Mouse (Mus musculus): ENCODE data around the gene Btg2. TPM values are rescaled to one million over a fixed set of nuclear protein-coding genes. Genes with fewer than 3 reads are reported as not detected.

The Btg2 gene
- polyA plus RNA-seq, 1 experiment from 2014 or later, result 26.1 TPM

- no peak for DNase-seq (ENCODE audit: low spot score)
- Histone ChIP-seq H3K36me3 (no peaks in the 10 kb centered on the region), H3K4me1 (peaks cover 91% of the 10 kb centered on the region), H3K9me3 (no peaks in the 10 kb centered on the region), H3K27ac (peak overlapping the region; percentile 93; the same call in 1 of the 2 replicates), H3K4me3 (no peak overlapping the region), H3K27me3 (ENCODE audit: insufficient read depth, poor library complexity, severe bottlenecking) (peaks cover 12% of the 10 kb centered on the region; the same call in 1 of the 2 replicates)
- 84% methylated on average over 4 of the region's 4 CpGs for WGBS
Measured at GRCm38 (mm10) chr1:134095721-134096120, 16.8 kb upstream of the Btg2 start.

GRCm38 (mm10) chr1:134095033-134095612 is 16.2 kb upstream of the Btg2 start:
- Histone ChIP-seq H3K4me3 (no peak overlapping the region), H3K27ac (peak overlapping the region; percentile 62), H3K4me1 (peaks cover 85% of the 10 kb centered on the region), H3K9me3 (no peaks in the 10 kb centered on the region), H3K27me3 (ENCODE audit: insufficient read depth, poor library complexity, severe bottlenecking) (peaks cover 12% of the 10 kb centered on the region; the same call in 1 of the 2 replicates), H3K36me3 (no peaks in the 10 kb centered on the region)
- no peak for DNase-seq (ENCODE audit: low spot score)
- WGBS, result 59% methylated on average over 7 of the region's 7 CpGs

DNA sequence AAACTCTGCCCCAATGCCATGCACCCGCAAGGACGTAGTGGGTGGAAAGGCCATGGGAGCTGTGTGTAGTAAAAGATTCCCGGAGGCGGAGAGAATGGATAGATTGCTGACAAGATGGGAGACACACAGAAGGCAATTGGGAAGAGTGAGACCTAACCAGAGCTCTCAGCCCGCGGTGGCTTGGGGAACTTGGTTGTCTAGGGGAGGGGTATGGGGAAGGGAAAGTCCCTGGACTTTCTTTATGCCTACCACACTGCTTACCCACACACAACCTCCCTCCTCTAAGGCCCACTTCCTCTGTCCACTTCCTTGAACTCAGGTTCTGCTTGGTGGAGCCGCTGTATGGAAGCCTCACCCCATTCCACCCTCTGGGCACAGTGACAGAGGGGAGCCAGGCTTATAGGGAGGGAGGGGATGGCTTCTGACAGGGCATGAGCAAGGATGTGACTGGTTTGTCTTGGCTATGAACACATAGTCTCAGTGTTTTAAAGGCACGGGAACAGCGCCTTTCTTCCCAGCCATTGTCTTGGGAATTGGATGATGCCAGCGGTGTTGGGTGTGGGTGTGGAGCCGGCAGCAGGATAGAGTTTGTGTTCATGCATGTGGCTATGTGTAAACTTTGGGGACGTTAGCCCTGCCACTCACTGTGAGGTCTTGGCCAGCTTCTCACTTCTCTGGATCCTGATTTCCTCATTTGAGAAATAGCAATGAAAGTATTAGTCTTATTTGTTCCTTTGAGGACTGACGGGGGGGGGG is 15.0 kb upstream of the Btg2 start:
- Histone ChIP-seq H3K9me3 (no peaks in the 10 kb centered on the region), H3K27ac (peak overlapping the region; percentile 95), H3K36me3 (no peaks in the 10 kb centered on the region), H3K4me3 (peak overlapping the region; percentile 59; the same call in 1 of the 2 replicates), H3K27me3 (ENCODE audit: insufficient read depth, poor library complexity, severe bottlenecking) (peaks cover 12% of the 10 kb centered on the region; the same call in 1 of the 2 replicates), H3K4me1 (peaks cover 75% of the 10 kb centered on the region)
- no peak for DNase-seq (ENCODE audit: low spot score)
- 68% methylated on average over 13 of the region's 13 CpGs for WGBS

DNA sequence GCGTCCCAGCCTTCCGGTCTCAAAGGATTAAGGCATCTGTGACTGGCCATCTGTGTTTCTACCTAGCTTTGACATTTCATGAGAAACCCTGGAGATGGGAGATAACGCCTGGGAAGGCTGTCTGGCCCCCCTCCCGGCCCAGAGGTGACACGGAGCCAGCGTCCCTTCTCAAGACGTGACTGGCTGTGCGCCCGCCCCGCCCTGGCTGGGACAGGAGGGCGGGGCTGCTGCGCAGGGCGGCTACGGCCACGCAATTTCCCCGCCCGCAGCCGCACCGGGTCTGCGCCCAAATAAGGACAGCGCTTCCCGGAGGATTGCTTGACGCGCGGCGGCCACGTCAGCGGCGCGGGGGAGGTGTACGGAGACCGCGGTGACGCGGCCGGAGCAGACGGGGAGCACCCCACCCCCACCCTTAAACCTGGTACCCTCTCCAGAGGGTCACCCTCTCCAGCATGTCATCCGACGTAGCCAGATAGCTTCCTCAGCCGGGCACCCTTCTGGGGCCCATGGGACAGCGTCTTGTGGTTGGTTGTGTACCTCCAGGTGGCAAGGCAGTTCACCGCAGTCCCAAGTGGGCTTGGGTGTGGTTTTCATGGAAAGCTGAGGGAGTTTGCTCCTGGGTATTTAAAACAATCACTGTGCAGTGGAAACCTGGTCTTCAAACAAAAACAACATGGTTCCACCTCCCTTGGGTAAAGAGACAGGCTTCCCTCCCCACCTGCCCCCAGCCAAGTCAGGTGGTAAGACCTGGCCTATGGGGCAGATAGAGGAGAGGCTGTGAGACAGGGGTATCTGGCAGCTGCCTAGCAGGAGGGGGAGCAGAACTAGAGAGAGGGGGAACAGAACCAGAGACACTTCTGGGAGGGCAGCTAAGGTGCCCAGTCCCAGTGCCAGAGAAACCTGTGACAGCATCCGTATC is 14.2 kb upstream of the Btg2 start:
- peak; percentile 97 for DNase-seq (ENCODE audit: low spot score)
- 2% methylated on average over 43 of the region's 43 CpGs for WGBS
- H3K27ac ChIP-seq, result peak overlapping the region; percentile 95
- H3K9me3 ChIP-seq, result no peaks in the 10 kb centered on the region
- no peaks in the 10 kb centered on the region for H3K36me3 ChIP-seq
- peaks cover 12% of the 10 kb centered on the region; the same call in 1 of the 2 replicates for H3K27me3 ChIP-seq (ENCODE audit: insufficient read depth, poor library complexity, severe bottlenecking)
- peak overlapping the region; percentile 59 for H3K4me3 ChIP-seq
- H3K4me1 ChIP-seq, result peaks cover 66% of the 10 kb centered on the region

DNA sequence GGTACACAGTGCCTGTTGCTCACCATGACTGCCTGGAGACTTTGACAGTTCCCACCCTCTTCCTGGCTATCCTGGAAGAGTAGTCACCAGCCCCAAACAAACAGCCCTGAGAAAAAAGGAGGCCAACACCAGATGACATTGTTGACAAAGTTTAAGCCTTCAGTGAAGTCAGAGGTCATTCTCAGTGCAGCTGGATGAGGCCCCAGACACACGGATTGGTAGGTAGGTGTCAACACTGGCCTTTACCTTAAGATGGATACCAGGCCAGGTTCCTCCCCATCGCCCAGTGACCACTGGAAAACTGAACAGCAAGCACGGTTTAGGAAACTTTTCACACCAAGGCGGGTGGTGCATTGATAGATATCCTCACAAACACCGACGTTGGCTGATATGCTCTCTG is 13.4 kb upstream of the Btg2 start:
- 10% methylated on average over 6 of the region's 6 CpGs for WGBS
- Histone ChIP-seq H3K4me1 (peaks cover 59% of the 10 kb centered on the region), H3K36me3 (no peaks in the 10 kb centered on the region), H3K27ac (peak overlapping the region; percentile 95), H3K4me3 (peak overlapping the region; percentile 59), H3K9me3 (no peaks in the 10 kb centered on the region), H3K27me3 (ENCODE audit: insufficient read depth, poor library complexity, severe bottlenecking) (peaks cover 12% of the 10 kb centered on the region; the same call in 1 of the 2 replicates)
- no peak for DNase-seq (ENCODE audit: low spot score)

- Histone ChIP-seq H3K4me3 (no peak overlapping the region), H3K36me3 (no peaks in the 10 kb centered on the region), H3K9me3 (no peaks in the 10 kb centered on the region), H3K27me3 (ENCODE audit: insufficient read depth, poor library complexity, severe bottlenecking) (peaks cover 12% of the 10 kb centered on the region; the same call in 1 of the 2 replicates), H3K4me1 (peaks cover 59% of the 10 kb centered on the region), H3K27ac (peak overlapping the region; percentile 95)
- WGBS, result 84% methylated on average over 3 of the region's 3 CpGs
- DNase-seq (ENCODE audit: low spot score), result no peak
Measured at GRCm38 (mm10) chr1:134091851-134092250, 12.9 kb upstream of the Btg2 start.

DNA sequence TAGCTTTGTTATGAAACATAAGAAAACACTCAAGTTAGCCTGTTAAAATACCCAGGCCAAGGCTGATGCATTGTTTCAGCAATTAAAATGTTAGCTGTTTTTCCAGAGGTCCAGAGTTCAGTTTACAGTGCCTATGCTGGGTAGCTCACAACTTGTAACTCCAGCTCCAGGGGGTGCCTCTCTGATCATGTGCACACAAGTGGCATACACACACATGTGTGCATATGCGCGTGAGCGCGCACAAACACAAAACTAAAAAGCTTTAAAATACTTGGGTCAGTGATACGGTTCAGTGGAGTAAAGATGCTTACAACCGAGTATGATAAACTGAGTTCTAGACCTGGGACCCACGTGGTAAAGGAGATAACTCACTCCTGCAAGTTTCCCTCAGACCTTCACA is 10.2 kb upstream of the Btg2 start:
- no peak for DNase-seq (ENCODE audit: low spot score)
- Histone ChIP-seq H3K27ac (no peak overlapping the region), H3K9me3 (no peaks in the 10 kb centered on the region), H3K4me3 (no peak overlapping the region), H3K27me3 (ENCODE audit: insufficient read depth, poor library complexity, severe bottlenecking) (no peaks in the 10 kb centered on the region), H3K4me1 (peaks cover 52% of the 10 kb centered on the region), H3K36me3 (no peaks in the 10 kb centered on the region)
- WGBS, result 84% methylated on average over 7 of the region's 7 CpGs

DNA sequence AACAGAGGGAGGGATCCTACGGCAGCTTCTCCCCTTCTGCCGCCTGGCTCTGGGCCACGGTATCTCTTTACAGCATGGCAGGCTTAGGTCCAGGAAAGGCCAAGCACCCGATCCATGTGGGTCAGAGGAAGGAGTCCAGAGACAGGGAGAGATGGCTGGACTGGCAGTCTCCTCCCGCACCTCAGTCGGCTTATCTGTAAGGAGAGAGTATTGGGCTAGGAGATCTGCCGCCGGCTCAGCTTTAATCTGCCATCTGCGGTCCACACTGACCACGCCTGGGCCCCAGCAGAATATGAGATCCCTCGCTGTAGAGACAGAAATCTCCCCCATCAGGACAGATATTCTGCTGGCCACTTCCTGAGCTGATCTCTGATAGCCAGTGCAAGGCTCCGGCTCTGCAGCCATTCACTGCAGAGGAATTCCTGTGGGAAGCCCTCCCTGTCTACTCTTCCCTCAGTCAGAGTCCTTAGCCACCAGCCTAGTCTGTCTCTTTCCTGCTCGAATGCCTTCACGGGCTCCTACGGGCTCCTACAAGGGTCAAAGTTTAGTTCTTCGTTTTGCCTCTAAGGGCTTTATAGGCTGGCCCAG is 8.0 kb upstream of the Btg2 start:
- Histone ChIP-seq H3K9me3 (no peaks in the 10 kb centered on the region), H3K27me3 (ENCODE audit: insufficient read depth, poor library complexity, severe bottlenecking) (no peaks in the 10 kb centered on the region), H3K4me1 (peaks cover 52% of the 10 kb centered on the region), H3K36me3 (no peaks in the 10 kb centered on the region), H3K27ac (peak overlapping the region; percentile 89), H3K4me3 (peak overlapping the region; percentile 41)
- DNase-seq (ENCODE audit: low spot score), result no peak
- WGBS, result 18% methylated on average over 16 of the region's 16 CpGs

DNA sequence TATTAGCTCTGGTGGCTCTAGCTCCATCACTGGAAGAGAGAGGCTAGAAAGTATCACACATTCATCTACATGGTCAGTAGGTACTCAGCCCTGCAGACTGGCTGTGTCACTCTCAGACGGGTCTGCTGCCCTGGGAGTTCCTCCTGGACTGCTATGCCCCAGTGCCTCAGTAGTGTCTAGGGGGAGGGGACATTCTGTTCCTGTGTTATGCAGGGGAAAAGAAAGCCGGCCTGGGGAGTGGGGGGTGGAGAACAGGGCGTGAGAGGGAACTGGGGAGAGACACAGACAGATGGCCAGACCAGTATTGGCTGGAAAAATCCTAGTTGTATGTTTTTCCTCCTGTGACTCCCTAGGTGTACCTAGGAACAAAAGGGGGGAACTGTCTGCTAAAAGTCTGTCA is 7.1 kb upstream of the Btg2 start:
- Histone ChIP-seq H3K27me3 (ENCODE audit: insufficient read depth, poor library complexity, severe bottlenecking) (no peaks in the 10 kb centered on the region), H3K36me3 (no peaks in the 10 kb centered on the region), H3K4me3 (no peak overlapping the region), H3K9me3 (no peaks in the 10 kb centered on the region), H3K27ac (peak overlapping the region; percentile 89), H3K4me1 (peaks cover 51% of the 10 kb centered on the region)
- no peak for DNase-seq (ENCODE audit: low spot score)
- 23% methylated on average over 3 of the region's 3 CpGs for WGBS

- no peak overlapping the region for H3K4me3 ChIP-seq
- DNase-seq (ENCODE audit: low spot score), result no peak
- peaks cover 68% of the 10 kb centered on the region for H3K4me1 ChIP-seq
- 87% methylated on average over 3 of the region's 3 CpGs for WGBS
- peak overlapping the region; percentile 90; the same call in 1 of the 2 replicates for H3K27ac ChIP-seq
- no peaks in the 10 kb centered on the region for H3K36me3 ChIP-seq
- H3K27me3 ChIP-seq (ENCODE audit: insufficient read depth, poor library complexity, severe bottlenecking), result no peaks in the 10 kb centered on the region
- no peaks in the 10 kb centered on the region for H3K9me3 ChIP-seq
Measured at GRCm38 (mm10) chr1:134084128-134084527, 5.2 kb upstream of the Btg2 start.

DNA sequence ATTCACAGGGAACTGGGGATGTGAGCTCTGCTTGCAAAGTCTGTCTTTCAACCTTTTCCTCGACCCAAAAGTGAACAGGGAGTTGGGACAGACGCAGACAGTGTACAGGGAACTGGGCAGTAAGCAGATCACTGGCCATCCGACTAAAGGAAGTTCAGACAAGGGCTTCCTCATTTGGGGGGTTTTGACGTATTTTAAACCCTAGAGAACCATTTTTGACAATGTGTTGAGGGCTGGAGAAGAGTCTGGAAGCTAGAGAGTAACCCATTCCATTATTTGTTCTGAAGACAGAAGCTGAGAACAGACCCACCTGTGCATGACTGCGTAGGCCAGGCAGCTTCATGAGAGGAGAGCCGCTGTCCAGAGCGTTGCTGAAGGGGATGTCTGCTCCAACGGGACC is 4.8 kb upstream of the Btg2 start:
- no peaks in the 10 kb centered on the region for H3K27me3 ChIP-seq (ENCODE audit: insufficient read depth, poor library complexity, severe bottlenecking)
- WGBS, result 80% methylated on average over 8 of the region's 8 CpGs
- H3K27ac ChIP-seq, result peak overlapping the region; percentile 90
- H3K9me3 ChIP-seq, result no peaks in the 10 kb centered on the region
- no peaks in the 10 kb centered on the region for H3K36me3 ChIP-seq
- peaks cover 70% of the 10 kb centered on the region for H3K4me1 ChIP-seq
- DNase-seq (ENCODE audit: low spot score), result no peak
- H3K4me3 ChIP-seq, result no peak overlapping the region

- Histone ChIP-seq H3K27me3 (ENCODE audit: insufficient read depth, poor library complexity, severe bottlenecking) (no peaks in the 10 kb centered on the region), H3K27ac (peak overlapping the region; percentile 90), H3K4me1 (peaks cover 72% of the 10 kb centered on the region), H3K4me3 (peak overlapping the region; percentile 19; the same call in 1 of the 2 replicates), H3K9me3 (no peaks in the 10 kb centered on the region), H3K36me3 (no peaks in the 10 kb centered on the region)
- 20% methylated on average over 11 of the region's 11 CpGs for WGBS
- DNase-seq (ENCODE audit: low spot score), result peak; percentile 91
Measured at GRCm38 (mm10) chr1:134082987-134083516, 4.1 kb upstream of the Btg2 start.

All from heart, embryonic 10.5 days (tissue).